Mouse (Mus musculus): ENCODE results near the gene Esyt1.

Gene Esyt1

DNA sequence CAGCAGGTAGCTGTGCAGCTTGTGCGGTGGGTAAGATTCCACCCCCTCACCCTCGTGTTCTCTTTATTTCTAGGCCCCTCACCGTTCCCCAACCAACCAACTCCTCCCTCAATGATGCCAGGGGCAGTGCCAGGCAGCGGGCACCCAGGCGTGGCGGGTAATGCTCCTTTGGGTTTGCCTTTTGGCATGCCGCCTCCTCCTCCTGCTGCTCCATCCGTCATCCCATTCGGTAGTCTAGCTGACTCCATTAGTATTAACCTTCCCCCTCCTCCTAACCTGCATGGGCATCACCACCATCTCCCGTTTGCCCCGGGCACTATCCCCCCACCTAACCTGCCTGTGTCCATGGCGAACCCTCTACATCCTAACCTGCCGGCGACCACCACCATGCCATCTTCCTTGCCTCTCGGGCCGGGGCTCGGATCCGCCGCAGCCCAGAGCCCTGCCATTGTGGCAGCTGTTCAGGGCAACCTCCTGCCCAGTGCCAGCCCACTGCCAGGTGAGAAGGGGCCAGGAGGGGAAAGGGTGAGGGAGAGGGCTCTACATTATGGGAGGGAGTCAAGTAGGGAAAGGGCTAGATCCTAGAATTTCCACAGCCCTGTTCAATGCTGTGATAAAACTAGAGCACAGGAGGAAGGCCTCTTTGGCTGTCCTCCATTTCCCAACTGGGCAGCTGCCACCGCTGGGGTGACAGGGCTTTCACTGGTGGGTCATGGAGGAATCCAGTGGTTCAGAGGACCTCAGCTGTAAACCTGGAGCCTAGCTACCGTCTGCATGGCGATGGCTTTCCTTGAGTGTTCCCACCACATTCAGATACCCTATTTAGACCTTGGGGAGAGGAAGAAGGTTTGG lies 37.6 kb downstream of the Esyt1 start:
- DNase-seq (ENCODE audit: low spot score in 2 of 2), result no peak

DNA sequence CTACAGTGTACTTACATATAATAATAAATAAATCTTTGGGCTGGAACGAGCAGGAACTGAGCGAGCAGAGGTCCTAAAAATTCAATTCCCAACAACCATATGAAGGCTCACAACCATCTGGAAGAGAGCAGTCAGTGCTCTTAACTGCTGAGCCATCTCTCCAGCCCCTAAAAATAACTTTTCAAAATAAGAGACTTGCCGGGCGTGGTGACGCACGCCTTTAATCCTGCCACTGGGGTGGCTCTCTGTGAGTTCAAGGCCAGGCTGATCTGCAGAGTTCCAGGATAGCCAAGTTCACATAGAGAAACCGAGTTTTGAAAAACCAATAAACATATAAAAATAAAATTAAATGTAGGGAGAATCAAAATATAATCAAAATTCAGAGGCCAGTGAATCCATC lies 39.3 kb downstream of the Esyt1 start:
- DNase-seq (ENCODE audit: low spot score in 2 of 2), result no peak

DNA sequence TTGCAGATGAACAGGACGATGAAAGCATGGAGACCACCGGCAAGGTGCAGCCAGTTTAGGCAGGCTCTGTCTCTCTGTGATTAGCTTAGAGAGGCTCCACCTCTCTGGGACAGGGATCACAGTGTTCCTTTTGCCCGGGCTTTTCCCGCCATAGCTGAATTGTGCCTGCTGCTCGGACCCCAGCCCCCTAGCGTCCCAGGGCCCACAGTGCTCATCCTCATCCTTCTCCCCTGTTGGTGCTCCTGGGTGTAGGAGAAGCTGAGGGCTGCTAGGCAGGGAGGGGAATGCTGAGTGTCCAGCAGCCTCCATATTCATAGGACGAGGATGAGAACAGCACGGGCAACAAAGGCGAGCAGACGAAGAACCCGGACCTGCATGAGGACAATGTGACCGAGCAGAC lies 51.3 kb downstream of the Esyt1 start:
- DNase-seq (ENCODE audit: low spot score in 2 of 2), result no peak

DNA sequence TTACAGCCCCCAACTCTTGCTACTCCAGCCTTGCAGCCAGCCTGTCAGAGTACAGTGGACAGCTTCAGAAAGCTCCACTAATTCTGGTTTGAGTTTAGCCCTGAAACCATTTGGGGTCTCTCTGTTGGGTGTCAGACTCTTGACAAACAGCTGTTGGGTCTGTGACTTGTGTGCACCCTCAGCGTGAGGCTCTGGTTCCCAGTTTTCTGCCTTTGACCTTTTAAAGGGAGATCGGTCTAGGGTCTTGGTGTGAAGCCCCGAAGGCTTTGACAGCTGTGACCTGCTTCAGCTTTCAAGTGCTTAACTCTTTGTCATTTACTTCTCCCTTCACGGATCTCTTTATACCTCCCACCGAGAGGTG lies 65.4 kb downstream of the Esyt1 start:
- DNase-seq (ENCODE audit: low spot score in 2 of 2), result no peak

All from right cerebral cortex, postnatal 10 days (tissue).